Mouse (Mus musculus): ENCODE results near the gene Med26. TPM values are rescaled to one million over a fixed set of nuclear protein-coding genes. Genes with fewer than 3 reads are reported as not detected.

The Med26 gene
- total RNA-seq, 4 experiments from 2014 or later: 8.8 to 10.7 (median 9.2) TPM

- peak in 1 of 2 experiments; percentile 42 for DNase-seq (ENCODE audit: low spot score in 2 of 2)
Observed at GRCm38 (mm10) chr8:72491680-72492621, 56.1 kb downstream of the Med26 start, which contains the start of gene Slc35e1. TSS of gene Slc35e1 (minus strand) at chr8:72492614.

GRCm38 (mm10) chr8:72491017-72491416 lies 57.1 kb downstream of the Med26 start:
- no peak for DNase-seq (ENCODE audit: low spot score in 2 of 2)

DNA sequence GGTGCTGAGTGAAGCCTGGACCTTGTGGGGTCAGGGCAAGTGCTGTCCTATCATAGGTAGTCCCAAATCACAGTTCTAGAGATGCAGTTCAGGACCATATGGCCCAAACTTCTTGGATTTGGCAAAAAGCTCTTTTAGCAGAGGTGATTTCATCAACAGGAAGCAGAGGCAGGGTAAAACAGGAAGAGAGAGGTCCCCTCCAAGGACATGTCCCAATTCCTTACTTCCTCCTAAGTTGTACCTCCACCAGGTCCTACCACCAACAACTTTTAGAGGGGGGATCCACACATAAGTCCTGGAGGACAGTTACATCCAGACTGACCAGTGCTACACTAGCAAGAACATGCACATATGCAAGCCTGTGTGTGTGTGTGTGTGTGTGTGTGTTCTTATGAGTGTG lies 61.1 kb downstream of the Med26 start:
- DNase-seq (ENCODE audit: low spot score in 2 of 2): no peak

DNA sequence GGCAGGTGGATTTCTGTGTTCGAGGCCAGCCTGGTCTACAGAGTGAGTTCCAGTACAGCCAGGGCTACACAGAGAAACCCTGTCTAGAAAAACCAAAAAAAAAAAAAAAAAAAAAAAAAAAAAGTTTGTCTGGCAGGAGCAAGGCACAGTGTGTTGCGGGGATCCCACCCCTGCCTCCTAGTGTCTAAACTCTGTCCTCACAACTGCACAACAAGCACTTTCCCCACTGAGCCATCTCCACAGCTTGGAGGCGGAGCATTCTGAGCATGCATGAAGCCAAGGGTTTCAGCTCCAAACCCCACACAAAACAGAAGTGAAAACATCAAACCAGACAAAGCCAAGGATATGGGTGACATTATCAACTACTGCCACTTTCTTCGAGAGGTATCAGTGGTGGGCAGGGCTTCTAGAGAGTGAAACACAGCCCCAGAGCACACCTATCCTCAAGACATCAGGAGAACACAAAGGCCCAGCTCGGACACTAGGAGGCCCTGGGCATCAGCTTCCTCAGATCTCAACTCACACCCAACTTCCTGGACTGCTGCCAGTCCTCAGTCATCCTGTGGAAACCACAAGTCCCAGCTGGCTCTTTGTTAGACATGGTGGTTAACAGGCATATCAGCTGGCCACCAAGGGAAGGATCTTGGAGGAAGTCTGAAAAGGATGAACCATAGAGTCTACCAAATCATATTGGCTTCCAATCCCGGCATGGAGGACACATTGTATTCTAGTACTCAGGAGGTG lies 62.4 kb downstream of the Med26 start:
- DNase-seq (ENCODE audit: low spot score in 2 of 2): no peak

GRCm38 (mm10) chr8:72474826-72475546 lies 73.1 kb downstream of the Med26 start, which contains the start of gene Cherp:
TSS of gene Cherp (minus strand) at chr8:72475226.
- DNase-seq (ENCODE audit: low spot score in 2 of 2): peak; percentile 91 to 98

DNA sequence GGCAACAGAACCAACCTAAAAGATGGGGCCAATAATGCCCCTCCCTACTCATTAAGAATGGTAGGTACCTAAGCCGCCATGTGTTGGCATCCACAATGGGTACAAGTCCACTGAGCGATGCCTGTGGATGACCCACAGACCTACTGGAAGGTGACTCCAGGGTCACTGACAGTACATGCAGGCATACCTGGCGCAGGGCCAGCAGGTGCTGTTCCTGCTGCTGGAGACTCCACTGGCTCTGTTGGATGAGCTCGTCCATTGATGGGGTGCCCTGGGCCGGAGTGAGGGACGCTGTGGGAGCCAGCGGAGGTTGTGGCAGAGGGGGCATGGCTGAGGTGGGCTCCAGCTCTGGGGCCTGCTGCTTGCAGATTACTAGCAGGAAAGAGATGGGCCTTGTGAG lies 77.4 kb downstream of the Med26 start:
- DNase-seq (ENCODE audit: low spot score in 2 of 2): no peak

GRCm38 (mm10) chr8:72469984-72470383 lies 78.1 kb downstream of the Med26 start:
- no peak for DNase-seq (ENCODE audit: low spot score in 2 of 2)

GRCm38 (mm10) chr8:72469243-72469642 lies 78.8 kb downstream of the Med26 start:
- DNase-seq (ENCODE audit: low spot score in 2 of 2): no peak

- no peak for DNase-seq (ENCODE audit: low spot score in 2 of 2)
Observed at GRCm38 (mm10) chr8:72464211-72464610, 83.9 kb downstream of the Med26 start.

DNA sequence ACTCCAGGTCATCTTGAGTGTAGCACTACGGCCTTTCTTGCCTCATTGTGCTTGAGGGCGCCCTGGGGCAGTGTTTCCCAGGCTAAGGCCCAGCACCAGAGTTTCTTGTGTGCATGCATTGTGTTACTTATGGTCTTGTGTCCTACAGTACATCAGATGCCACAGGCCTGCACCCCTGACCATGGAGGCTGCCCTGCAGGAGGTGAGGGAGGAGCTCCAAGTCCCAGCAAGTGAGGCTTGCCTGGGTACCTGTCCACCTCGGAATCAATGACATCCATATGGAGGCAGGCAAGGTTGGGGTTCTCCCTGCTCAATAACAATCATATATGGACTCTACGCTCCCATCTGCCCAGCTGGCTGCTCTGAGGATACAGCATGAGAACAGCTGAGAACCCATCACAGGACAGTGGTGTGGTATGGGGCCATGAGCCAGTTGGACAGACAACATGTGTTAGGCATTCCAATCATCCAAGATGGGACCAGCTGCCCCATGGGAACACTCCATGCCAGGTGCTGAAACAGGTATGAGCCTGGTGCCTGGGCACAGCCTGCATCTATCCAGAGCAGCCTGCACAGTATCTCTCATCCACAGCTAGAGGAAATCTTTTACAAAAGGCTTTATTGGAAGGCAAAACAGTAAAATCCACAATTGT lies 88.1 kb downstream of the Med26 start:
- DNase-seq (ENCODE audit: low spot score in 2 of 2): no peak

- no peak for DNase-seq (ENCODE audit: low spot score in 2 of 2)
Observed at GRCm38 (mm10) chr8:72458457-72458856, 89.6 kb downstream of the Med26 start.

DNA sequence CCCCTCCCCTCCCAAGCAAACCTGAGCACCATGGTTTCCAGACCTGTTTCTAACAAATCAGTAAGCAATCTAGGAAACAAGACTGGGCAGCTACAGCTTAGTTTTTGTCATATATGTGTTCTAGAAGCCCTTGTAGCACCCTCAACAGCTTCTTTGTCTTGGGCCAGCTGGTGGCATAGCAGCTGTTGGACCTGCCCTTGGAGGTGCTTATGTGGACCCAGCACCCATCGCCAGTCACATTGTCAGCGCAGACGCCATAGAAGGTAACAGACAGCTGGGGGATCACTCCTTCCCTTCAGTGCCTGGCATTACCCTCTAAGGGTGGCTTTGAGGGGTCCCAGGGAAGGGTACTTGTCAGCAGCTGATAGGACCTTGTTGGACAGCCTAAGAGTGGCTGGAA lies 90.3 kb downstream of the Med26 start:
- no peak for DNase-seq (ENCODE audit: low spot score in 2 of 2)

GRCm38 (mm10) chr8:72455317-72455716 lies 92.8 kb downstream of the Med26 start:
- no peak for DNase-seq (ENCODE audit: low spot score in 2 of 2)

DNA sequence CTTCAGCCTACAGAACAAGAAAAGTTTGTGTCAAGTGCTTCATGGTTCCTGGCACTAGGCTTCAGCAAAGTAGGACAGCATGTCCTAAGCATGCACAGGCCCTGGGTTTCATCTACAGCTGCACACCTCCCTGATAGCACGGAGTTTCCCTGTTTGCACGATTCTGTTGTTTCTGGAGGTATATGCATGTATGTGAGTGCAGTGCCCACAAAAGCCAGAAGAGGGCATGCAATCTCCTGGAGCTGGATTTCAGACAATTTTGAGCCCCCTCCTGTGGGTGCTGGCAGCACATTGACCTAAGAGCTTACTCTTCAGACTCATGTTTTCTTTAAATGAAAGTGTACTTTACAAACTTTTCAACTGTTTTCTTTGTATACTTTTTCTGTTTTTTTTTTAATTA lies 94.2 kb downstream of the Med26 start:
- no peak for DNase-seq (ENCODE audit: low spot score in 2 of 2)

GRCm38 (mm10) chr8:72451516-72451915 lies 96.6 kb downstream of the Med26 start:
- no peak for DNase-seq (ENCODE audit: low spot score in 2 of 2)

DNA sequence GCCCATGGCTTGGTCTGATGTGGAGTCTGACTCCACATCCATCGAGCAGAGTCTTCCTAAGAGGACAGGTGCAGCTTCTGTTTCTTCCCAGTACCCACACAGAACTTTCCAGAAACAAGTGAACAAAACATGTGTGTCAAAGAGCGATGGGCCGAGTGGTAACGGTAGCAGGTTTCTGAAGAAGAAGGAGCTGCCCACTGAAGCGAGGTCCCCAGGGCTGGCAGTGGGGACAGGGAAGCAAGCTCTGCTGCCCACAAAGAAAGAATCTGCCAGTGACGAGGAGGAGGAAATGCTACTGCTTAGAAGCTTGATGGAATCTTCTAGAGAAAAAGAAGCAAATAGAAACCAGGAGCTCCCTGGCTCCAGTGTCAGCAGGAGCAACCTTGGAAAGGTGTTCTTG lies 103.0 kb downstream of the Med26 start:
- DNase-seq (ENCODE audit: low spot score in 2 of 2): no peak

Small RNAs within 50 kb of the gene (microRNA-seq; reads per million reads assigned to microRNA genes)
- gene Gm28019 (0 reads per million in 2 experiments), gene Mir7068 (0.88 to 5.7 reads per million in 2 experiments)

Other genes with a start within 250 kb of the Med26 start
- gene Gm10282, start 243.0 kb downstream of the Med26 start, total RNA-seq (2022): 1 to 10 TPM; 5.1 to 8.2 (median 6.0) TPM
- 10 to 100 TPM; 10.9 to 16.5 (median 13.2) TPM for gene Klf2, start 229.2 kb downstream of the Med26 start, total RNA-seq (2022)
- 10 to 100 TPM; 67.1 to 72.9 (median 70.8) TPM for gene Eps15l1, start 126.8 kb downstream of the Med26 start, total RNA-seq (2022)
- gene Calr3, start 104.4 kb downstream of the Med26 start, total RNA-seq (2022): 1 to 10 TPM; 1.1 to 2.1 (median 1.3) TPM
- 10 to 100 TPM; 11.1 to 16.3 (median 13.3) TPM for gene 1700030K09Rik, start 104.4 kb downstream of the Med26 start, total RNA-seq (2022)
- 10 to 100 TPM; 63.2 to 75.2 (median 67.6) TPM for gene Cherp, start 73.0 kb downstream of the Med26 start, total RNA-seq (2022)
- 10 to 100 TPM; 51.8 to 54.0 (median 52.8) TPM for gene Slc35e1, start 55.7 kb downstream of the Med26 start, total RNA-seq (2022)
- 100 to 1,000 TPM; 107 to 130 (median 118) TPM for gene Smim7, start 22.8 kb upstream of the Med26 start, total RNA-seq (2022)
- 100 to 1,000 TPM in 3 of 4 experiments, 10 to 100 TPM in 1; 99.3 to 108 (median 103) TPM for gene Tmem38a, start 23.8 kb upstream of the Med26 start, total RNA-seq (2022)
- 10 to 100 TPM; 36.7 to 41.7 (median 39.7) TPM for gene Nwd1, start 98.4 kb upstream of the Med26 start, total RNA-seq (2022)
- 100 to 1,000 TPM; 131 to 145 (median 136) TPM for gene Sin3b, start 175.0 kb upstream of the Med26 start, total RNA-seq (2022)
- gene F2rl3, start 213.6 kb upstream of the Med26 start, total RNA-seq (2022): under 1 TPM in 1 of 4 experiments, not detected in 3; 0.34 TPM